Mouse (Mus musculus) embryonic fibroblast, embryonic 13.5 days (primary cell): ENCODE measurements around the gene Ahnak. TPM values are rescaled to one million over a fixed set of nuclear protein-coding genes. Genes with fewer than 3 reads are reported as not detected.
A peak's percentile ranks its signal among the peaks of the same experiment; 100 is the strongest.

Experiments
- H3K27ac ChIP-seq: 2 replicates; pipeline ENCODE4 v1.5.1; 2012; ENCODE audit warnings: low read length, control low read depth, inconsistent platforms; ENCODE audit not compliant: insufficient read depth
- H3K4me1 ChIP-seq: 2 replicates; pipeline ENCODE4 v1.6.1; 2011; ENCODE audit warnings: low read length; ENCODE audit not compliant: control insufficient read depth, insufficient read depth
- H3K4me3 ChIP-seq: 2 replicates; pipeline ENCODE4 v1.5.1; 2011; ENCODE audit warnings: mild to moderate bottlenecking, control low read depth, low read length; ENCODE audit not compliant: insufficient read depth
- CTCF ChIP-seq: IDR thresholded peaks from 2 replicates; pipeline ENCODE4 v1.5.1; 2011; ENCODE audit warnings: mild to moderate bottlenecking, control low read depth, low read length, moderate library complexity, borderline replicate concordance; ENCODE audit not compliant: insufficient read depth
- POLR2A ChIP-seq: IDR thresholded peaks from 2 replicates; pipeline ENCODE4 v1.6.1; 2011; ENCODE audit warnings: low read depth, mild to moderate bottlenecking, control low read depth, low read length, moderate library complexity
- polyA plus RNA-seq: library from polyadenylated mRNA; stranded (reverse); fragments of >200 nt; gene quantifications from 2 replicates; pipeline ENCODE4 v1.2.4, GENCODE M21; 2011; ENCODE audit warnings: low read depth; ENCODE audit not compliant: missing spikeins, insufficient read length

Ahnak gene
- polyA plus RNA-seq: 559 and 687 TPM in 2 replicates

DNA sequence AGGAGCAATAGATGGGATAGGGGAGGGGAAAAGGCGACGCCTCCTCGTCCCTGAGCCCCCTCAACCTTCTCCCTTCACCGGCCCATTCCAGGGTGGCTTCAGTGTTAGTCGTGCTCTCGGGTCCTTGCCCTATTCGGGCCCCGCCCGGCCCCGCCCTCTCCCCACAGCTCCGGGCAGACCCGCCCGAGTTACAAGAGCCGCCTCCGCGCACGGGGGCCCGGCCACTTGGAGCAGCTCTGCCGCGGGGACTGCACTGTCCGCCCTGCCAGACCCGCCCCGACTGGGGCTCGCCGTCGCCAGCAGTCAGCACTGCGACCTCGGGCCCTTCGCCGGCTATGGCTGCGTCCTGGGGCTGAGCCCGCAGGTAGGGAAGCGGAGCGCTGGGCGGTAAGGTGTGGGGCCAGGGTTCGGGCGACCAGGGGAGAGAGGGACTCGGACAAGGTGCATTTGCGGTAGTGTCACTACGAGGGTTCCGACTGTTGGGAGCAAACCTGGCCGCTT lies at the start of gene Ahnak:
Ahnak (plus strand) TSS at position 219 of the 501 bp plus-strand sequence.
- H3K27ac ChIP-seq: peak within 1 kb of the TSS; percentile 99
- H3K4me3 ChIP-seq: peak within 1 kb of the TSS; percentile 94
- peaks cover 26% of the 10 kb centered on the region for H3K4me1 ChIP-seq
- peak; percentile 97 for TF ChIP-seq POLR2A
- no peak for TF ChIP-seq CTCF

DNA sequence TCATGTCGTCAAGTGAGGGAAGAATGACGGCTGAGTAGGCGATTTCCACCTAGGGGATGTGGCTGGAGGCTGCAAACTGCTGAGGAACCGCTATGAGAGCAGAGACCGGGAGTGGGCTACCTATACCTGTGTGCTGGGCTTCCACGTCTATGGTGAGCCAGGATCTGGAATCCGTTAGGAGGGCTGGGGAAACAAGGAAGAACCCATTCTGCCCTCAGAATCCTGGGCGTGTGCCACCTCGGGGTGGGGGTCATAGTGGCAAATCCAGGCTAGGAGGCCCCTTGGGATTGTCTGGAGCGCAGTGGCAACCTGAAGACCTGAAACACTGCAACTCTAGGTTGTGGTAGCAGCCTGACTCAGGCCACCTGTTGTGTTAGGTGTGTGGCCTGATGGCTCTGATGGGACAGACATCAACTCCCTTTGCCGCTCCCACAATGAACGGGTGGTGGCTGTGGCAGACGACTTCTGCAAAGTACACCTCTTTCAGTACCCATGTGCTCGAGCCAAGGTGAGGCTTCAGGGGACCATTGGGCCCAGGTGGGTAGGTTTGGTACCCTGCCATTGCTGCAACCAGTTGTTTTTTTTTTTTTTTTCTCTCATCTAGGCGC lies 48.5 kb upstream of the Ahnak start:
- H3K27ac ChIP-seq: no peak overlapping the region
- H3K4me3 ChIP-seq: no peak overlapping the region
- TF ChIP-seq POLR2A: no peak
- no peak for TF ChIP-seq CTCF
- H3K4me1 ChIP-seq: peaks cover 6% of the 10 kb centered on the region

DNA sequence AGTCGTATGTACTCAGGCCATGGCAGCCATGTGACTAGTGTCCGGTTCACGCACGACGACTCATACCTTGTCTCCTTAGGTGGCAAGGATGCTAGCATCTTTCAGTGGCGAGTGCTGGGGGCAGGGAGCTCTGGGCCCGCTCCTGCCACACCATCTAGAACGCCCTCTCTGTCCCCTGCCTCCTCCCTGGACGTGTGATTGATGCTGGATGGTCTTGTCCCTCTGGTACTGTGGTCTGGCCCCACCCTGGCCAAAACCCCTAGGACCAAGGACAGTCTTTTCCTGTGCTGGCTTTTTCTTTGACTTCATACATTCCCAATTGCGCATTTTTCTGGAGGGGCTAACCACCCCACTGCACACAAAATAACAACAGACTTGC lies 48.0 kb upstream of the Ahnak start:
- TF ChIP-seq CTCF (no peak), POLR2A (no peak)
- Histone ChIP-seq H3K27ac (no peak overlapping the region), H3K4me1 (peaks cover 6% of the 10 kb centered on the region), H3K4me3 (peak overlapping the region; percentile 24)

DNA sequence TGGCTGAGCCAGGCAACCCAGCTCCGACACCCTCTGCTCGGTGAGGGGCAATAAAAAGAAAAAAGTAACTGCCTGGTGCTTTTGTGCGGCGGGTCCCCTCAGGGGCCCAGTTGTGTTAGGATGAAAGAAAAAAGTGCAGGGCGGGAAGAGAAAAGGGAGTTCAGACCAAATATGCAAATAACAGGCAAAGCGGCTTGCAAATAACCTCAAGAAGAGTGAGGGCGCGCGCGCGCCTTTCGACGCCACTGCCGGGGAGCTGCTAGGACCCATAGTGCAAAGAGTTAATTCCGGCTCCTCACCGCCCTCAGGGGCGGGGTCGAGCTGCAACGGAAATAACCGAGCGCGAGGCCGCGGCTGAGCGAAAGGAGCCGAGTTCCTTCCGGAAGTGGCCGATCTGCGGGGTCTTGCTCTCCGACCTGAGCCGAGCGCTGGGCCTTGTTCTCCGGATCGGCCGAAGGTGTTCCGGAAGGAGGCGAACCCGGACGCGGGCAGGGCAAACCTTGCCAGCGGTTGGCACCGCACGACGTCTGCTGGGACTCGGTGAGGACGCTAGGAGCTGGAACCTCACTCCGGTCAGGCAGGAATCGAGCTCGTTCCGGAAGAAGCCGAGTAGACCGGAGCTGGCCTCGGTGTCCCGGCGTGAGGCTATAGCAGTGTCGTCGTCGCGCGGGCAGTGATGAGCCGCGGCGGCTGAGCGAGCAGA lies 47.4 kb upstream of the Ahnak start, which contains the start of gene Mta2:
Mta2 (plus strand) TSS at position 361 of the 703 bp plus-strand sequence.
- Histone ChIP-seq H3K4me3 (peak within 1 kb of the TSS; percentile 55), H3K4me1 (peaks cover 6% of the 10 kb centered on the region), H3K27ac (peak within 1 kb of the TSS; percentile 72)
- no peak for TF ChIP-seq CTCF
- TF ChIP-seq POLR2A: peak; percentile 86

DNA sequence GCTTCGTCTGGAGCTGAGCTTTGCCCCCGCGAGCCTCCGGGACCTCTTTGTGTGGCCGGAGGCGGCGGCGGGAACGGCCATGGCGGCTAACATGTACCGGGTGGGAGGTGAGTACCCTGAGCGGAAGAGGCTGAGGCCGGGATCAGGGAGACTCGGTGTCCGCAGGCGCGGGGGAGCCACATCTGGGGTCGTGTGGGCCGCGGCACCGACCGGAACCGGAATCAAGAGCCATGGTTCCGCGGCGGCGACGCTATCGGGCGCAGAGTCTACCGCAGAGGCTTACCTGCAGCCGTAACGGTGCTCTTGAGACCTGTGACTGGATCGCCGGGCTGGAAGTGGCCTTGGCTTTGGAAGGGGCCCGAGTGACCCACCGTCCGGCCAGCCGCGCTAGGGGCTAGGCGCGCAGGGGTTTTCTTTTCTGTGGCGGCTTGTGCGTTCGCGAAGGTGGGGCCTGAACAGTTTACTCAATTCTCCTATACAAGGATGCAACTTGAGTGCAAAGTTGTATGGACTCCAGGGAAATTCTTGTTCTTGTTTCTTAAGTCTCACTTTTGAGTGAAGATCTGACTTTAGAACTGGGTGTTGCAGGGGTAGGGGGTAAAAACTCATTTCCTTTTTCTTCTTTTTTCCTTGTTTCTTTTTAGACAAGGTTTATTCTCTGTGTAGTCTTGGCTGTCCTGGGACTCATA lies 46.7 kb upstream of the Ahnak start:
- H3K27ac ChIP-seq: peak overlapping the region; percentile 72
- TF ChIP-seq CTCF (no peak), POLR2A (no peak)
- peak overlapping the region; percentile 55 for H3K4me3 ChIP-seq
- H3K4me1 ChIP-seq: peaks cover 6% of the 10 kb centered on the region

DNA sequence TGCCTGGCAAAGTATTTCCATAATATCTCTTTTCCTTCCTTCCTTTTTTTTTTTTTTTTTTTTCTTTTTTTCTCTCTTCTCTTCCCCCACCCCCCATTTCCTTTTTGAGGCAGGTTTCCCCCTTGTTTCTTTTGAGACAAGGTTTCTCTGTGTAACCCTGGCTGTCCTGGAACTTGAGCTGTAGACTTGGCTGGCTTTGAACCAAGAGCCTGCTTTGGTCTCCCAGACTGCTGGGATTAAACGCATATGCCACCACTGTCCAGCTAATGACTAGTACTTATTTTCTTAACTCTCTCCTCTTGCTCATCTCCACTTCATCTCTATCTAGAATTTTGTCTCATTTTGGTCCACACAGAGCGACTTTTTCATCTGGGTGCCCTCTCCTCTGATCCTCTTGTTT lies 46.0 kb upstream of the Ahnak start:
- Histone ChIP-seq H3K4me1 (peaks cover 6% of the 10 kb centered on the region), H3K27ac (no peak overlapping the region)
- no peak for TF ChIP-seq POLR2A
- no peak for TF ChIP-seq CTCF

DNA sequence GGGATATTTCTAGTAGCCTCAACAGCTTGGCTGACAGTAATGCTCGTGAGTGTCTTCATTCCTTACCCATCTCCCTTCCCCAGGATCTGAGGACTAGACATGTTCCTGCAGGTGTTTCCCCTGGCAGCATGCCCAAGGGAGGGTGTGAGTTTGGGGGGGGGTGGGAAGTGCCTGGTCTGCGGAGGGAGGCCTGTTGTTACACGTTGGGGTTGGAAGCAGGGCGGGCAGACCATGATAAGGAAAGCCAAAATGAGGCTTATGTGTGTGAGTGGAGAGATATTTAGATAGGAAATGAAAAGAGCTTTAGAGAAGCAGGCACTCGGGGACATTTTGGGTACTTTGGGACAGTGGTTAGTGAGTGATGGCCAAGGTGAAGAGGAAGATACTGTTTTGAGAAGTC lies 45.0 kb upstream of the Ahnak start:
- no peak overlapping the region for H3K27ac ChIP-seq
- TF ChIP-seq POLR2A (no peak), CTCF (no peak)

More for the DNA sequence above, 46.0 kb upstream of the Ahnak start:
- peak overlapping the region; percentile 55 for H3K4me3 ChIP-seq

DNA sequence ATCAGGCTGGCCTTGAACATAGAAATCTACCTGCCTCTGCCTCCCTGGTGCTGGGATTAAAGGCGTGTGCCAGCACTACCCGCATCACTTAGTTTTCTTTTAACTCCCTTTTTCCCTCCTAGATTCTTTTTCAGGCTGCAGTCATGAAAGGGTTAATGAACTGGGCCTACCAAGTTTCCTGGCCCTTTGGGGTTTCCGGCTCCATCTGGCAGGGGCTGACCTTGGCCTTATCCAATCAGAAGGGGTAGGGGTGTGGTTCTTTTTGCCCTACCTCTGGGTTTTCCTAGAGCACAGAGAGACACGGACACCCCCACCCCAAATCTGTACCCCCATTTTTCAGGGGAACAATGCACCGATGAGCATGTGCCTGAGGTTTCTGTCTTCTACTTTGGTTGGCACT lies 44.3 kb upstream of the Ahnak start:
- no peak for TF ChIP-seq POLR2A
- no peak for TF ChIP-seq CTCF
- H3K4me3 ChIP-seq: peak overlapping the region; percentile 34
- H3K4me1 ChIP-seq: peaks cover 6% of the 10 kb centered on the region
- no peak overlapping the region; the same call in 1 of the 2 replicates for H3K27ac ChIP-seq

More for the DNA sequence above, 45.0 kb upstream of the Ahnak start:
- H3K4me1 ChIP-seq: peaks cover 6% of the 10 kb centered on the region
- H3K4me3 ChIP-seq: peak overlapping the region; percentile 55

DNA sequence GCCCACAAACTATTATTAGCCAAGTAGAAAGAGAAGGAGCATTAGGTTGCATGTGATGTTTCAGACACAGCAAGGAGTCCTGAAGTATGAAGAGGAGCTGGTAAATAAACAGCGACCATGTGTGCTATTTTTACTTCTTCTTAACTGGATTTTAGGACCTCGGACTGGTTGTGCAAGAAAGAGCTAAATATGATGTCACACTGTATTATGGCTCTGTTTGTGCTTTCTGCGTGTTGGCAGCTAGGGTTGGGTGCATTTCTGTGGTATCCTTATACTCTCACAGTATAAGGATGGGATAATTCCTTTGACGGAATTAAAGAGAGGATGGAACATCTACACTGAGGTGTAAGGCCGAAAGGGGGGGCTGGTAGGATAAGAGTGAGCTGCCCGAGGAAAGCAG lies 43.8 kb upstream of the Ahnak start:
- Histone ChIP-seq H3K4me3 (peak overlapping the region; percentile 34), H3K27ac (no peak overlapping the region; the same call in 1 of the 2 replicates), H3K4me1 (peaks cover 6% of the 10 kb centered on the region)
- no peak for TF ChIP-seq CTCF
- TF ChIP-seq POLR2A: no peak
